Mouse (Mus musculus) forebrain, embryonic 14.5 days (tissue): Measurements from ENCODE around the gene Acyp2. TPM values are rescaled to one million over a fixed set of nuclear protein-coding genes. Genes with fewer than 3 reads are reported as not detected.

Experiments
- ATAC-seq: fragments of 200-750 bp; cut with Nextera tagmentation; 2 replicates; pipeline ENCODE4 v1.8.0; 2017; ENCODE audit warnings: mild to moderate bottlenecking, moderate library complexity
- DNase-seq: peaks from one replicate; pipeline ENCODE4 v3.0.0-alpha.2; 2015; ENCODE audit warnings: low spot score
- H3K27ac ChIP-seq: fragments of 300-500 bp; sonication (generic); 2 replicates; pipeline ENCODE4 v1.5.1; 2014; ENCODE audit warnings: low read depth, mild to moderate bottlenecking, control low read depth, low read length, moderate library complexity
- H3K27me3 ChIP-seq: fragments of 300-500 bp; sonication (generic); replicated peaks from 2 replicates; pipeline ENCODE4 v1.6.1; 2014; ENCODE audit warnings: low read length, control low read depth, mixed read lengths; ENCODE audit not compliant: control insufficient read depth, insufficient read depth
- H3K36me3 ChIP-seq: fragments of 300-500 bp; sonication (generic); 2 replicates; pipeline ENCODE4 v1.6.1; 2014; ENCODE audit warnings: low read length, control low read depth; ENCODE audit not compliant: control insufficient read depth, insufficient read depth
- H3K4me1 ChIP-seq: fragments of 300-500 bp; sonication (generic); 2 replicates; pipeline ENCODE4 v1.6.1; 2014; ENCODE audit warnings: antibody characterized with exemption, low read length, control low read depth; ENCODE audit not compliant: control insufficient read depth, insufficient read depth
- H3K4me2 ChIP-seq: fragments of 300-500 bp; sonication (generic); 2 replicates; pipeline ENCODE4 v1.6.1; 2014; ENCODE audit warnings: mild to moderate bottlenecking, control low read depth, low read length
- H3K4me3 ChIP-seq: fragments of 300-500 bp; sonication (generic); 2 replicates; pipeline ENCODE4 v1.5.1; 2014; ENCODE audit warnings: low read depth, low read length, control low read depth
- H3K9ac ChIP-seq: fragments of 300-500 bp; sonication (generic); 2 replicates; pipeline ENCODE4 v1.6.1; 2014; ENCODE audit warnings: mild to moderate bottlenecking, low read length, control low read depth, moderate library complexity
- H3K9me3 ChIP-seq: fragments of 300-500 bp; sonication (generic); replicated peaks from 2 replicates; pipeline ENCODE4 v1.6.1; 2016; ENCODE audit warnings: low read length, control low read depth, mixed read lengths; ENCODE audit not compliant: control insufficient read depth
- WGBS: fragments of 180-500 bp; shearing (Covaris S2); extraction: QIAGEN DNeasy Blood & Tissue Kit; methylation state at CpG from one replicate; pipeline ENCODE4 v1.1.7; 2014; 5-methylcytosine and 5-hydroxymethylcytosine counted together
- polyA plus RNA-seq: library from polyadenylated mRNA; unstranded; fragments of >200 nt; fragmentation: Nextera tagmentation; extraction: Ambion mirVana; gene quantifications from 2 replicates; pipeline ENCODE4 v1.2.1, GENCODE M21; 2014

Gene Acyp2
- polyA plus RNA-seq, 1 experiment from 2014 or later: 10.1 TPM

DNA sequence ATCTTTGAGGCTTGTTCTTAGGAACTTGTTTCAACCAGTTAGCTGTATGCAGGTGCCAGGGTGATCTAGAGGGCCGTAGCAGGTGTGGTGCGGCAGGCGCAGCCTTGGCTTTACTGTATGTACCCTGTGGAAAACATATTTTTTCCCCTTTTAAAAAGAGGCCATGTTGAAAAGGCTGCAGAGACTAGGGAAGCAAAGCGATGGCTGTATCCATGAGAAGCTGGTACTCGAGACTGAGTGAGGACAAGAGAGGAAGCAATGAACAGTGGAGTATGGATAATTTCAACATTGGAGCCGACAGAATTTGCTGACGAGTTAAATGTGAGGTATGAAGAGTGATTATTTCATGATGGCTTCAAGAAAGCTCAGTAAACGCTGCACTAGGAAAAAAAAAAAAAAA is 178.2 kb downstream of the Acyp2 start:
- Histone ChIP-seq H3K4me3 (peak overlapping the region; percentile 46; the same call in 1 of the 2 replicates), H3K9ac (peak overlapping the region; percentile 71; the same call in 1 of the 2 replicates), H3K27ac (peak overlapping the region; percentile 63; the same call in 1 of the 2 replicates), H3K4me1 (peaks cover 10% of the 10 kb centered on the region), H3K4me2 (peak overlapping the region; percentile 76), H3K9me3 (no peaks in the 10 kb centered on the region), H3K36me3 (no peaks in the 10 kb centered on the region), H3K27me3 (no peaks in the 10 kb centered on the region)
- 72% methylated on average over 8 of the region's 8 CpGs for WGBS
- peak; percentile 22 for ATAC-seq
- no peak for DNase-seq

Other genes with a start within 250 kb of the Acyp2 start
- not detected in 2 replicates for gene 4930505A04Rik, start 177.8 kb downstream of the Acyp2 start, polyA plus RNA-seq
- 21.3 and 22.7 TPM in 2 replicates for gene Psme4, start 122.1 kb upstream of the Acyp2 start, polyA plus RNA-seq
- 4.2 and 5.2 TPM in 2 replicates for gene Gpr75, start 235.8 kb upstream of the Acyp2 start, polyA plus RNA-seq
- 39.6 and 47.3 TPM in 2 replicates for gene Asb3, start 235.8 kb upstream of the Acyp2 start, polyA plus RNA-seq